Mouse (Mus musculus): Measurements from ENCODE around the gene Slc44a2. TPM values are rescaled to one million over a fixed set of nuclear protein-coding genes. Genes with fewer than 3 reads are reported as not detected.

Gene Slc44a2
- polyA plus RNA-seq, 1 experiment from 2014 or later, result 62.6 TPM

GRCm38 (mm10) chr9:21328041-21328440 lies 7.5 kb downstream of the Slc44a2 start:
- Histone ChIP-seq H3K9me3 (no peaks in the 10 kb centered on the region), H3K4me3 (no peak overlapping the region), H3K36me3 (replicated peaks) (peaks cover 29% of the 10 kb centered on the region), H3K27ac (no peak overlapping the region), H3K27me3 (ENCODE audit: poor library complexity, severe bottlenecking) (no peaks in the 10 kb centered on the region), H3K4me1 (peaks cover 23% of the 10 kb centered on the region)
- WGBS, result 84% methylated on average over 3 of the region's 3 CpGs
- no peak for DNase-seq (ENCODE audit: extremely low spot score, low spot score)

DNA sequence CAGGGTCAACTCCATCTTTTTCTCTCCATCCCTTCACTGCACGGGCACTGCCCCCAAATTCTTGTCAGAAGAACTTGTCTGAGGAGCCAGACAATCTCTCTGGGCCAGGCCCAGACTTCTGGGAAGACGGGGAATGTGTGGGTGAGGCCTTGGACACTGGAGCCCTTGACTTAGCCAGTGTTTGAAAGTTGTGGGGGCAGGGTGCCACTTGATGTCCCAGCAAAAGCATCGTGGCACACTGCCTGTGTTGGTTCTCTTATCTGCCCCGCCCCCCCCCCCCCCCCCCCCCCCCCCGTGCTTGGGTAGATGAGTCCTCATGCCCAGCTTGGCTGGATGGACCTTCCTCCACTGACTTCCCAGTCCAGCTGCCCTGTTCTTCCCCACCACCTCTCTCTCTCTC lies 8.5 kb downstream of the Slc44a2 start:
- peaks cover 29% of the 10 kb centered on the region for H3K36me3 ChIP-seq (replicated peaks)
- no peak for DNase-seq (ENCODE audit: extremely low spot score, low spot score)
- no peak overlapping the region for H3K4me3 ChIP-seq
- no peaks in the 10 kb centered on the region for H3K9me3 ChIP-seq
- H3K27ac ChIP-seq, result no peak overlapping the region
- H3K27me3 ChIP-seq (ENCODE audit: poor library complexity, severe bottlenecking), result no peaks in the 10 kb centered on the region
- H3K4me1 ChIP-seq, result peaks cover 26% of the 10 kb centered on the region
- 81% methylated on average over 3 of the region's 5 CpGs for WGBS

- peaks cover 26% of the 10 kb centered on the region for H3K4me1 ChIP-seq
- no peak overlapping the region for H3K4me3 ChIP-seq
- peaks cover 21% of the 10 kb centered on the region for H3K36me3 ChIP-seq (replicated peaks)
- no peak overlapping the region for H3K27ac ChIP-seq
- H3K27me3 ChIP-seq (ENCODE audit: poor library complexity, severe bottlenecking), result no peaks in the 10 kb centered on the region
- WGBS, result 94% methylated on average over 10 of the region's 10 CpGs
- DNase-seq (ENCODE audit: extremely low spot score, low spot score), result no peak
- H3K9me3 ChIP-seq, result no peaks in the 10 kb centered on the region
Measured at GRCm38 (mm10) chr9:21329699-21330289, 9.3 kb downstream of the Slc44a2 start.

- Histone ChIP-seq H3K27ac (no peak overlapping the region), H3K4me3 (no peak overlapping the region), H3K27me3 (ENCODE audit: poor library complexity, severe bottlenecking) (no peaks in the 10 kb centered on the region), H3K36me3 (replicated peaks) (peaks cover 12% of the 10 kb centered on the region), H3K4me1 (peaks cover 26% of the 10 kb centered on the region), H3K9me3 (no peaks in the 10 kb centered on the region)
- no peak for DNase-seq (ENCODE audit: extremely low spot score, low spot score)
- 85% methylated on average over 12 of the region's 12 CpGs for WGBS
Measured at GRCm38 (mm10) chr9:21331365-21332140, 11.1 kb downstream of the Slc44a2 start.

GRCm38 (mm10) chr9:21332161-21333061 lies 11.9 kb downstream of the Slc44a2 start:
- H3K9me3 ChIP-seq, result no peaks in the 10 kb centered on the region
- no peak for DNase-seq (ENCODE audit: extremely low spot score, low spot score)
- no peaks in the 10 kb centered on the region for H3K27me3 ChIP-seq (ENCODE audit: poor library complexity, severe bottlenecking)
- H3K27ac ChIP-seq, result peak overlapping the region; percentile 32
- H3K4me1 ChIP-seq, result peaks cover 27% of the 10 kb centered on the region
- 42% methylated on average over 9 of the region's 9 CpGs for WGBS
- H3K4me3 ChIP-seq, result no peak overlapping the region
- H3K36me3 ChIP-seq (replicated peaks), result peaks cover 10% of the 10 kb centered on the region; the same call in 1 of the 2 replicates

DNA sequence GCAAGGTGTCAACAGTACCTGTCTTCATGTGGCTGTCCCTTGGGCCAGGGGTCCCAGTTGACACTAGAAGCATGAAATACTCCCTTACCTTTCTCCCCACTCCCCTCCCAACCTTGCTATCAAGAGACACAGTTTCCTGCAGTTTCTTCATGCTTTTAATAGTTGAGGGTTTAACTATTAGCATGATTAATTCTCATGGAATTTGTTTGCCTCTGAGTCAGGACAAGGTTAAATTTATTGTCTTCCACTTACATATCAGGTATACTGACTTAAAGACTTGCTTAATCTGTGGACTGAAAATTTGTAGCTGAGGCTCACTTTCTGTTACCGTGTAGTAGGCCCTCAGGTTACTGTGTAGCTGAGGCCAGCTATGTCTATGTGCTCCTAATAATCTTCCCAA lies 13.0 kb downstream of the Slc44a2 start:
- H3K36me3 ChIP-seq (replicated peaks), result peaks cover 10% of the 10 kb centered on the region; the same call in 1 of the 2 replicates
- 0 out of 2 replicates have a peak, but pooled peaks cover 5% of the 10 kb centered on the region for H3K27me3 ChIP-seq (ENCODE audit: poor library complexity, severe bottlenecking)
- H3K9me3 ChIP-seq, result no peaks in the 10 kb centered on the region
- no peak overlapping the region for H3K4me3 ChIP-seq
- DNase-seq (ENCODE audit: extremely low spot score, low spot score), result no peak
- peaks cover 34% of the 10 kb centered on the region for H3K4me1 ChIP-seq
- no peak overlapping the region for H3K27ac ChIP-seq
- WGBS, result 96% methylated on average over 1 of the region's 1 CpGs

GRCm38 (mm10) chr9:21334747-21335146 lies 14.2 kb downstream of the Slc44a2 start:
- H3K27me3 ChIP-seq (ENCODE audit: poor library complexity, severe bottlenecking), result 0 out of 2 replicates have a peak, but pooled peaks cover 5% of the 10 kb centered on the region
- peaks cover 33% of the 10 kb centered on the region for H3K4me1 ChIP-seq
- no peak for DNase-seq (ENCODE audit: extremely low spot score, low spot score)
- no peaks in the 10 kb centered on the region for H3K9me3 ChIP-seq
- H3K4me3 ChIP-seq, result no peak overlapping the region
- peaks cover 11% of the 10 kb centered on the region; the same call in 1 of the 2 replicates for H3K36me3 ChIP-seq (replicated peaks)
- H3K27ac ChIP-seq, result no peak overlapping the region

DNA sequence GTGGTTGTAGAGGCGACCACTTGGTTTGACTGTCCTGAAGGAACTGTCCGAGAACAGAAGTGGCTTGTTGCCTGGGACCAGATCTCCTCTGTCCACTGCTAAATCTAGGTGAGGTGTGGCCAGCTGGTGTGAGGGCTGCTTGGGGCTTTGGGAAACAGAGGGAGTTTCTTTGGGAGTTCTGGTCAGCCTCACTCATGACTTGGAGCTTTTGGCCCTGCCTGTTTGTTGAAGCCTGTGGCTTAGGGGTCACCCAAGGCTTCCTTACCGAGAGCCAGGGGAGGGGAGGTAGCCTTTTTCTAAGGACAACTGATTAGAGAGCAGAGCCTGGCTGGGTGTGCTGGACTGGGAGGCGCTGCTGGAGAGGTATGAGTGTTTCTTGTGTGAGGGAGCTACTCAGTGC lies 14.9 kb downstream of the Slc44a2 start:
- H3K4me1 ChIP-seq, result peaks cover 29% of the 10 kb centered on the region
- H3K27ac ChIP-seq, result no peak overlapping the region
- H3K27me3 ChIP-seq (ENCODE audit: poor library complexity, severe bottlenecking), result 0 out of 2 replicates have a peak, but pooled peaks cover 5% of the 10 kb centered on the region
- no peak overlapping the region for H3K4me3 ChIP-seq
- DNase-seq (ENCODE audit: extremely low spot score, low spot score), result no peak
- H3K36me3 ChIP-seq (replicated peaks), result peaks cover 13% of the 10 kb centered on the region; the same call in 1 of the 2 replicates
- H3K9me3 ChIP-seq, result no peaks in the 10 kb centered on the region
- WGBS, result 83% methylated on average over 4 of the region's 4 CpGs

DNA sequence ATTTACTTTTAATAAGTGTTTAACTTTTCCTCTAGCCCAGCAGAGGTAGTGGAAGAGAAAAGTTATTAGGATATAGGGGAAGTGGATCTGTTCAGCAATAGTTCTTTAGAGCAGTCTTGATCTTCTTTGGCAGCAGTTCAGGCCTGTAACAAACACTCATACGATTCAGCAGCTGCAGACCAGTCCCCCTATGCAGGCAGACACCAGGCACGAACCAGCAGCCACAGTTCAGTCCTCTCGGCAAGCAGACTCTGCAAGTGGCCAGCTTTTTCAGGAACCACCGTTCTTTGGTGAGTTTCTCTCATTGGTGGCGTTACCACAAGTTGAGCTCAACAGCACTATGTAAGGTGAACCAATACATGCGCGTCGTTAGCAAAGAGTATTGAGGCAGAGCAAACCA lies 16.0 kb downstream of the Slc44a2 start:
- Histone ChIP-seq H3K36me3 (replicated peaks) (peaks cover 20% of the 10 kb centered on the region), H3K4me3 (no peak overlapping the region), H3K9me3 (no peaks in the 10 kb centered on the region), H3K27me3 (ENCODE audit: poor library complexity, severe bottlenecking) (0 out of 2 replicates have a peak, but pooled peaks cover 5% of the 10 kb centered on the region), H3K27ac (no peak overlapping the region), H3K4me1 (peaks cover 28% of the 10 kb centered on the region)
- 85% methylated on average over 8 of the region's 8 CpGs for WGBS
- DNase-seq (ENCODE audit: extremely low spot score, low spot score), result no peak

- no peak for DNase-seq (ENCODE audit: extremely low spot score, low spot score)
- peak overlapping the region; percentile 20; the same call in 1 of the 2 replicates for H3K4me3 ChIP-seq
- no peaks in the 10 kb centered on the region for H3K9me3 ChIP-seq
- peak overlapping the region; percentile 40; the same call in 1 of the 2 replicates for H3K27ac ChIP-seq
- WGBS, result 13% methylated on average over 20 of the region's 20 CpGs
- H3K27me3 ChIP-seq (ENCODE audit: poor library complexity, severe bottlenecking), result 0 out of 2 replicates have a peak, but pooled peaks cover 5% of the 10 kb centered on the region
- peaks cover 17% of the 10 kb centered on the region for H3K4me1 ChIP-seq
- peaks cover 31% of the 10 kb centered on the region for H3K36me3 ChIP-seq (replicated peaks)
Measured at GRCm38 (mm10) chr9:21337652-21338051, 17.2 kb downstream of the Slc44a2 start.

DNA sequence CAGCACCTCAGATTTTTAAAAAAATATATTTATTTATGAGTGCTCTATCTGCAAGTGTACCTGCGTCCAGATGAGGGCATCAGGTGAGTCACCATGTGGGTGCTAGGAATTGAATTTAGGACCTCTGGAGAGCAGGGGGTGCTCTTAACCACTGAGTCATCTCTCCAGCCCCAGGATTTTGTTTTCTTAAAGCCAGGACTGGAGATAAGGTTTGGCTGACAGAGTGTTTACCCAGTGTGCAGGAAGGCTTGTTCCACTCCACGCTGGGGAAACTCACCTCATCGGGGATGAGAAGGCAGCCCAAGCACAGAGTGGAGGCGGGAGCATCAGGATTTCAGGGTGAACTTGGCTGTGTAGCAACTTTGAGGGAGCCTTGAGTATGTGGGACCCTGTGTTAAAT lies 19.9 kb downstream of the Slc44a2 start:
- no peak for DNase-seq (ENCODE audit: extremely low spot score, low spot score)
- H3K9me3 ChIP-seq, result no peaks in the 10 kb centered on the region
- peaks cover 8% of the 10 kb centered on the region for H3K4me1 ChIP-seq
- 0 out of 2 replicates have a peak, but pooled peaks cover 5% of the 10 kb centered on the region for H3K27me3 ChIP-seq (ENCODE audit: poor library complexity, severe bottlenecking)
- no peak overlapping the region for H3K4me3 ChIP-seq
- H3K27ac ChIP-seq, result no peak overlapping the region
- H3K36me3 ChIP-seq (replicated peaks), result peaks cover 57% of the 10 kb centered on the region
- 91% methylated on average over 4 of the region's 4 CpGs for WGBS

DNA sequence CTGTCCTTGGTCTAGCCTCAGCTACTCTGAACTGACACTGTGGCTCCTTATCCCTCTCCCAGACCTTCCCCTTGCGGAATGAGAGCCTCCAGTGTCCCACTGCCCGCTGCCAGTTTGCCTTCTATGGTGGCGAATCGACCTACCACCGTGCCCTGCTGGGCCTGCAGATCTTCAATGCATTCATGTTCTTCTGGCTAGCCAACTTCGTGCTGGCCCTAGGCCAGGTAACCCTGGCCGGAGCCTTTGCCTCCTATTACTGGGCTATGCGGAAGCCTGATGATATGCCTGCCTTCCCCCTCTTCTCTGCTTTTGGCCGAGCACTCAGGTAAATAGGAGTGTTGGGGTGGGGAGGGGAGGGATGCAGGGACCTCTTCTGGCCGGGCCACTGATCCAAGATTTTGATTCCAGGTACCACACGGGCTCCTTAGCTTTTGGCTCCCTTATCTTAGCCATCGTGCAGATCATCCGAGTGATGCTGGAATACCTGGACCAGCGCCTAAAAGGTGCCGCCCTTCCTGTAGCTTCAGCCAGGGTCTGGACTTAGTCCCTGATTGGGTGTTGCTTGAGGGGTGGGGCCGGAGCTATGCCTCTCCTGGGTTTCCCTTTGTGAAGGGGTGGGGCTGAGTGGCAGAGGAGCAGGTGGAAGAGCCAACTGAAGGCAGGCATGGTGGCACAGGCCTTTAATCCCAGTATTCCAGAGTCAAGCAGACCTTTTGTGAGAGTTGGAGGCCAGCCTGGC lies 26.3 kb downstream of the Slc44a2 start:
- no peak for DNase-seq (ENCODE audit: extremely low spot score, low spot score)
- WGBS, result 74% methylated on average over 16 of the region's 16 CpGs
- Histone ChIP-seq H3K4me3 (no peak overlapping the region), H3K9me3 (no peaks in the 10 kb centered on the region), H3K36me3 (replicated peaks) (peaks cover 91% of the 10 kb centered on the region), H3K27me3 (ENCODE audit: poor library complexity, severe bottlenecking) (no peaks in the 10 kb centered on the region), H3K4me1 (no peaks in the 10 kb centered on the region), H3K27ac (no peak overlapping the region)

Measured in forebrain, embryonic 10.5 days (tissue).